Mouse (Mus musculus) heart, embryonic 13.5 days (tissue): ENCODE results near the gene Pdgfd. TPM values are rescaled to one million over a fixed set of nuclear protein-coding genes. Genes with fewer than 3 reads are reported as not detected.

Experiments
- ATAC-seq: fragments of 200-750 bp; cut with Nextera tagmentation; 2 replicates; pipeline ENCODE4 v1.8.0; 2017; ENCODE audit warnings: moderate TSS enrichment; ENCODE audit not compliant: insufficient number of reproducible peaks, low FRiP score, low TSS enrichment; ENCODE audit errors: extremely low read depth
- H3K27ac ChIP-seq: fragments of 300-500 bp; sonication (generic); replicated peaks from 2 replicates; pipeline ENCODE4 v1.5.1; 2015; ENCODE audit warnings: moderate library complexity, mild to moderate bottlenecking, inconsistent platforms
- H3K27me3 ChIP-seq: fragments of 300-500 bp; sonication (generic); replicated peaks from 2 replicates; pipeline ENCODE4 v1.6.1; 2015; ENCODE audit warnings: mild to moderate bottlenecking, inconsistent platforms
- H3K36me3 ChIP-seq: fragments of 300-500 bp; sonication (generic); 2 replicates; pipeline ENCODE4 v1.6.1; 2015; ENCODE audit warnings: mild to moderate bottlenecking, inconsistent platforms
- H3K4me1 ChIP-seq: fragments of 300-500 bp; sonication (generic); 2 replicates; pipeline ENCODE4 v1.6.1; 2015; ENCODE audit warnings: inconsistent platforms
- H3K4me2 ChIP-seq: fragments of 300-500 bp; sonication (generic); 2 replicates; pipeline ENCODE4 v1.6.1; 2015; ENCODE audit warnings: inconsistent platforms, mild to moderate bottlenecking, moderate library complexity
- H3K4me3 ChIP-seq: fragments of 300-500 bp; sonication (generic); 2 replicates; pipeline ENCODE4 v1.5.1; 2015; ENCODE audit warnings: moderate library complexity, mild to moderate bottlenecking, inconsistent platforms
- H3K9ac ChIP-seq: fragments of 300-500 bp; sonication (generic); 2 replicates; pipeline ENCODE4 v1.6.1; 2015; ENCODE audit warnings: inconsistent platforms, mild to moderate bottlenecking, moderate library complexity
- H3K9me3 ChIP-seq: fragments of 300-500 bp; sonication (generic); 2 replicates; pipeline ENCODE4 v1.6.1; 2016; ENCODE audit warnings: inconsistent platforms
- WGBS: fragments of 180-500 bp; shearing (Covaris S2); methylation state at CpG from one replicate; pipeline ENCODE4 v1.1.7; 2015; ENCODE audit warnings: mixed read lengths; 5-methylcytosine and 5-hydroxymethylcytosine counted together
- polyA plus RNA-seq: library from polyadenylated mRNA; unstranded; fragments of >200 nt; fragmentation: Nextera tagmentation; extraction: Ambion mirVana; gene quantifications from 2 replicates; pipeline ENCODE4 v1.2.1, GENCODE M21; 2015

The Pdgfd gene
- polyA plus RNA-seq, 1 experiment from 2014 or later, result 8.0 TPM

DNA sequence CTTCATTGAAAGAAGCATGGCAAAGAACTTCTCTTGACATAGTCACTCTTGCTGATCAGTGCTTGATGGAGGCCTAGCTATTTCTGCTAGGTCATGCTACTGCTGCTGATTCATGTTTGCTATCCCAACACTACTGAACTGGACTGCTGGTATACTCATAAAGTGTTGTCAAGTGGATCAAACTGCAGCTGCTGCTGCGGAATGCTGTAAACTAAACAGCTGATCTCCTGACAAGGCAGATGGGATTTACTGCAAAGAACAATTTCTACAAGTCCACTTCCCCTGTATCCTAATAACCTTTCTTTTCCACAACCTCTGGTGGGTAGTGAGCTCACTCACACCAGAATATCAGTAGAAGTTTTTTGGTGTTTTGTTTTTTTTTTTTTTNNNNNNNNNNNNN is 148.7 kb downstream of the Pdgfd start:
- H3K36me3 ChIP-seq, result no peaks in the 10 kb centered on the region
- H3K4me3 ChIP-seq, result no peak overlapping the region
- H3K27ac ChIP-seq, result no peak overlapping the region
- no peak overlapping the region for H3K4me2 ChIP-seq
- no peaks in the 10 kb centered on the region for H3K9me3 ChIP-seq
- 81% methylated on average over 1 of the region's 1 CpGs for WGBS
- H3K4me1 ChIP-seq, result no peaks in the 10 kb centered on the region
- no peak for ATAC-seq
- no peaks in the 10 kb centered on the region for H3K27me3 ChIP-seq
- H3K9ac ChIP-seq, result no peak overlapping the region

- Histone ChIP-seq H3K4me2 (no peak overlapping the region), H3K27me3 (no peaks in the 10 kb centered on the region), H3K36me3 (no peaks in the 10 kb centered on the region), H3K4me3 (no peak overlapping the region), H3K9me3 (no peaks in the 10 kb centered on the region), H3K4me1 (no peaks in the 10 kb centered on the region), H3K9ac (no peak overlapping the region), H3K27ac (no peak overlapping the region)
- 72% methylated on average over 2 of the region's 2 CpGs for WGBS
- ATAC-seq, result no peak
Observed at GRCm38 (mm10) chr9:6325408-6325807, 157.0 kb downstream of the Pdgfd start.

DNA sequence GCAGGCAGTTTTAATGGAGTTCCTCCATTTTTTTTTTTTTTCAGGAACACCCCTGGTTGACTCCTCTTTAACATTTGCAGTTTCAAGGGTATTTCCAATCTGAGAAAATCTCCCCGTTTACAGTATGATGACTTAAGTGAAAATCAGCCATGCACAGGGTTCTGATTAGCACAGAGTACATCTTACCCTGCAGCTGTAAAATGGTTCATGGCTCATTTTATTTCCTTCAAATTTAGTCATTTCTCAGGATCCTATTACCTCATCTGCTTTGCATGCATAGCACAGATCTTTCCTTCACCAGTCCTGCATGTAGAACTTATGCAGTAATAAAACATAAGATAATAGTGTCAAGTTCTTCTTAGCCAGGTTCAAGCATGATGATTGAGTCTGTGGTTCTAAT is 165.1 kb downstream of the Pdgfd start:
- WGBS, result 70% methylated on average over 1 of the region's 1 CpGs
- no peak for ATAC-seq
- Histone ChIP-seq H3K27ac (no peak overlapping the region), H3K9ac (no peak overlapping the region), H3K4me2 (no peak overlapping the region), H3K4me3 (no peak overlapping the region), H3K27me3 (no peaks in the 10 kb centered on the region), H3K9me3 (no peaks in the 10 kb centered on the region), H3K4me1 (no peaks in the 10 kb centered on the region), H3K36me3 (no peaks in the 10 kb centered on the region)

- ATAC-seq, result no peak
- no peak overlapping the region for H3K4me3 ChIP-seq
- no peak overlapping the region for H3K27ac ChIP-seq
- H3K4me2 ChIP-seq, result no peak overlapping the region
- H3K4me1 ChIP-seq, result no peaks in the 10 kb centered on the region
- 54% methylated on average over 2 of the region's 2 CpGs for WGBS
- H3K9ac ChIP-seq, result no peak overlapping the region
- H3K27me3 ChIP-seq, result no peaks in the 10 kb centered on the region
- H3K36me3 ChIP-seq, result no peaks in the 10 kb centered on the region
- no peaks in the 10 kb centered on the region for H3K9me3 ChIP-seq
Observed at GRCm38 (mm10) chr9:6336236-6336635, 167.9 kb downstream of the Pdgfd start.

DNA sequence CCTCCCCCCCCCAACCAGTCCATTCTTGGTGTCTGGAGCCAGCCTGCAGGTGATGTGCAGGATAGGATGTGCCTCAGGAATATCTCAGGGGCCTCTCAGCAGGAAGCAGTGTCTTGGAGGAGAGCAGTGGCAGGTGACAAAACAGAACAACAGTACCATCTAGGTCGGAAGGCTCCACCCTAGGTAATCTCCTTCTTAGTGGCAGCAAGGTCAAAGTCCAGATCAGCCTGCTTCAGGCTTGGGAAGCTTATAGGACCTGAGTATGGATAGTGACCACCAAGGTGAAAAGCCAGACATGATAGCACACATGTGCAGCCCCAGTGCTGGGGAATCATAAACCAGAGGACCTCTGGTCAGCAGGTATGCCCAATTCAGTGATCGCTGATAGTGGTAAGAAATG is 169.5 kb downstream of the Pdgfd start:
- H3K4me2 ChIP-seq, result no peak overlapping the region
- no peaks in the 10 kb centered on the region for H3K4me1 ChIP-seq
- no peaks in the 10 kb centered on the region for H3K36me3 ChIP-seq
- WGBS, result 80% methylated on average over 2 of the region's 2 CpGs
- no peaks in the 10 kb centered on the region for H3K27me3 ChIP-seq
- ATAC-seq, result no peak
- H3K4me3 ChIP-seq, result no peak overlapping the region
- no peak overlapping the region for H3K9ac ChIP-seq
- H3K27ac ChIP-seq, result no peak overlapping the region
- no peaks in the 10 kb centered on the region for H3K9me3 ChIP-seq

- Histone ChIP-seq H3K9me3 (no peaks in the 10 kb centered on the region), H3K36me3 (no peaks in the 10 kb centered on the region), H3K9ac (no peak overlapping the region), H3K4me3 (no peak overlapping the region), H3K4me1 (no peaks in the 10 kb centered on the region), H3K4me2 (no peak overlapping the region), H3K27ac (no peak overlapping the region), H3K27me3 (no peaks in the 10 kb centered on the region)
- WGBS, result 83% methylated on average over 3 of the region's 3 CpGs
- no peak for ATAC-seq
Observed at GRCm38 (mm10) chr9:6338344-6338743, 170.0 kb downstream of the Pdgfd start.

- Histone ChIP-seq H3K36me3 (no peaks in the 10 kb centered on the region), H3K4me3 (no peak overlapping the region), H3K27me3 (no peaks in the 10 kb centered on the region), H3K9me3 (no peaks in the 10 kb centered on the region), H3K9ac (no peak overlapping the region), H3K4me1 (peaks cover under 1% of the 10 kb centered on the region; the same call in 1 of the 2 replicates), H3K4me2 (no peak overlapping the region), H3K27ac (no peak overlapping the region)
- 67% methylated on average over 1 of the region's 1 CpGs for WGBS
- ATAC-seq, result no peak
Observed at GRCm38 (mm10) chr9:6339394-6339793, 171.0 kb downstream of the Pdgfd start.

GRCm38 (mm10) chr9:6340750-6341149 is 172.4 kb downstream of the Pdgfd start:
- no peak for ATAC-seq
- no peak overlapping the region for H3K9ac ChIP-seq
- no peaks in the 10 kb centered on the region for H3K9me3 ChIP-seq
- H3K27ac ChIP-seq, result no peak overlapping the region
- H3K27me3 ChIP-seq, result no peaks in the 10 kb centered on the region
- peaks cover 10% of the 10 kb centered on the region for H3K4me1 ChIP-seq
- no peaks in the 10 kb centered on the region for H3K36me3 ChIP-seq
- no peak overlapping the region for H3K4me2 ChIP-seq
- H3K4me3 ChIP-seq, result no peak overlapping the region

DNA sequence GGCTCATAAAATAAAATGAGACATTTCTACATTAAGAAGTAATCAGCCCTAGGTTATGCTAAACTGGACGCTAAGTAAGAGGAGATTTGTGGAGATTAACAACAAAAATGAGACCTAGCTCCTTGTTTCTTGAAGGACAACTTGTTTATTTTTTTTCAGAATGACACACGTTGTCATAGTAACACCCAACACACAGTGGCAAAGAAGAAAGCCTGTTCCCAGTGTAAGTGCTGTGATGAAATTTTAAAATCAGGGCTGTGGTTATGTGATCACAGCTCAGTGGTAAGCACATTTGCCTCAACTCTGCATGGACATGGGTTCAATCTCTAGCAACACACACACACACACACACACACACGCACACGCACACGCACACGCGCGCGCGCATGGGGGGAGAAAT is 174.5 kb downstream of the Pdgfd start:
- no peaks in the 10 kb centered on the region for H3K27me3 ChIP-seq
- H3K36me3 ChIP-seq, result no peaks in the 10 kb centered on the region
- H3K4me3 ChIP-seq, result no peak overlapping the region
- peaks cover 10% of the 10 kb centered on the region for H3K4me1 ChIP-seq
- WGBS, result 90% methylated on average over 10 of the region's 10 CpGs
- H3K4me2 ChIP-seq, result no peak overlapping the region
- no peak overlapping the region for H3K9ac ChIP-seq
- H3K9me3 ChIP-seq, result no peaks in the 10 kb centered on the region
- H3K27ac ChIP-seq, result no peak overlapping the region
- no peak for ATAC-seq

GRCm38 (mm10) chr9:6344514-6344913 is 176.1 kb downstream of the Pdgfd start:
- ATAC-seq, result no peak
- peaks cover 10% of the 10 kb centered on the region for H3K4me1 ChIP-seq
- WGBS, result 60% methylated on average over 2 of the region's 2 CpGs

GRCm38 (mm10) chr9:6344924-6345323 is 176.5 kb downstream of the Pdgfd start:
- no peak overlapping the region for H3K4me3 ChIP-seq
- H3K4me2 ChIP-seq, result no peak overlapping the region
- H3K4me1 ChIP-seq, result peaks cover 10% of the 10 kb centered on the region
- H3K27me3 ChIP-seq, result no peaks in the 10 kb centered on the region
- H3K9me3 ChIP-seq, result no peaks in the 10 kb centered on the region
- no peak overlapping the region for H3K9ac ChIP-seq
- ATAC-seq, result no peak
- no peaks in the 10 kb centered on the region for H3K36me3 ChIP-seq
- no peak overlapping the region for H3K27ac ChIP-seq
- 51% methylated on average over 4 of the region's 4 CpGs for WGBS

More at GRCm38 (mm10) chr9:6344514-6344913, 176.1 kb downstream of the Pdgfd start:
- H3K9ac ChIP-seq, result no peak overlapping the region
- H3K27me3 ChIP-seq, result no peaks in the 10 kb centered on the region
- H3K27ac ChIP-seq, result no peak overlapping the region
- H3K4me3 ChIP-seq, result no peak overlapping the region
- H3K36me3 ChIP-seq, result no peaks in the 10 kb centered on the region
- no peaks in the 10 kb centered on the region for H3K9me3 ChIP-seq
- no peak overlapping the region for H3K4me2 ChIP-seq

DNA sequence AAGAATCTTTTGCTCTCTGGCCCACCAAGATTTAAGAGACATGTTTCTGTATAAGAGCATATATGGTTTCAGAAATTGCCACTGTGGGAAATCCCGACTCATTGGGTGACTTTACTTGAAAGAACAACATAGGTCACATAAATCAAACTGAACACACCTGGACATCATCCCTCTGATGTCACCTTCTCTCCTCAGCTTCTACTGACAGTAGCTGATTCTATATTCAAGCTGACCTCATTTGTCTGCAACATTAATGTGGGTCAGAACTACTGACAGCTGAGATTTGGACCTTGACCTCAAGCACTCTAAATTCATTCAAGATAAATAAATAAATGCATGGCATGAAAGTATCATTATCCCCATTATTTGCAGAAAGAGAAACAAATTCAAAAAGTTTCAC is 177.0 kb downstream of the Pdgfd start:
- Histone ChIP-seq H3K27me3 (no peaks in the 10 kb centered on the region), H3K4me2 (no peak overlapping the region), H3K27ac (no peak overlapping the region), H3K4me1 (peaks cover 10% of the 10 kb centered on the region), H3K9ac (no peak overlapping the region), H3K4me3 (no peak overlapping the region), H3K36me3 (no peaks in the 10 kb centered on the region), H3K9me3 (no peaks in the 10 kb centered on the region)
- no peak for ATAC-seq
- WGBS, result 72% methylated on average over 1 of the region's 1 CpGs
